Mouse (Mus musculus) CH12.LX (cell line): ENCODE measurements at regions not wholly inside any gene's neighbourhood (a gene's known extent, or its start where the extent isn't known, plus 50 kb on each side); places are given as distances from the start of the nearest gene placed in this dataset.
"Not testable (repeated sequence)": the region's sequence is repeated elsewhere in the genome, so short reads cannot be mapped to it uniquely, and the experiment has no call there.

Source experiments
- DNase-seq: peaks from one replicate; pipeline ENCODE4 v3.0.0-alpha.2; 2013; ENCODE audit errors: extremely low read depth
- H3K27ac ChIP-seq: 2 replicates; pipeline ENCODE4 v1.5.1; 2012; ENCODE audit warnings: low read depth, mild to moderate bottlenecking, control low read depth, moderate library complexity; ENCODE audit not compliant: insufficient read depth
- H3K27me3 ChIP-seq: replicated peaks from 2 replicates; pipeline ENCODE3; 2012; ENCODE audit warnings: inconsistent platforms
- H3K36me3 ChIP-seq, 2 experiments: replicated peaks in 1 of 2; 2 replicates each; pipeline versions ENCODE3 to v1.6.1; 2012; ENCODE audit warnings: inconsistent platforms in 1 of 2, low read length in 1 of 2, mild to moderate bottlenecking in 1 of 2, mixed read lengths in 1 of 2, moderate library complexity in 1 of 2; ENCODE audit not compliant: control insufficient read depth in 1 of 2, insufficient read depth in 1 of 2
- H3K4me1 ChIP-seq, 2 experiments: 2 replicates each; pipeline ENCODE4 v1.6.1; 2012; ENCODE audit warnings: inconsistent platforms in 1 of 2, moderate library complexity in 1 of 2; ENCODE audit not compliant: insufficient read depth in 2 of 2, control insufficient read depth in 1 of 2
- H3K4me2 ChIP-seq: 2 replicates; pipeline ENCODE4 v1.6.1; 2012; ENCODE audit warnings: low read depth, mild to moderate bottlenecking, control low read depth; ENCODE audit not compliant: poor library complexity, insufficient read depth, severe bottlenecking
- H3K4me3 ChIP-seq, 3 experiments: fragments of 150-350 bp in 1 of 3; sonication (generic) in 1 of 3; replicated peaks in 1 of 3; 2 replicates each; pipeline versions ENCODE3 to v1.5.1; 2011 to 2012; ENCODE audit warnings: low read depth in 2 of 3, low read length in 2 of 3, mild to moderate bottlenecking in 2 of 3, moderate library complexity in 2 of 3, control low read depth in 1 of 3, improper control_type of control experiment in 1 of 3, inconsistent platforms in 1 of 3, mixed read lengths in 1 of 3; ENCODE audit not compliant: poor library complexity in 1 of 3
- H3K79me2 ChIP-seq: replicated peaks from 2 replicates; pipeline ENCODE4 v1.6.1; 2012; ENCODE audit warnings: mild to moderate bottlenecking, moderate library complexity; ENCODE audit not compliant: control insufficient read depth, poor library complexity, insufficient read depth, severe bottlenecking; ENCODE audit errors: extremely low read depth
- H3K9ac ChIP-seq: 2 replicates; pipeline ENCODE4 v1.6.1; 2012; ENCODE audit warnings: low read depth, mild to moderate bottlenecking, control low read depth, moderate library complexity; ENCODE audit not compliant: insufficient read depth
- H3K9me3 ChIP-seq: replicated peaks from 2 replicates; pipeline ENCODE3; 2012; ENCODE audit warnings: low read length, inconsistent platforms, mixed read lengths
- BHLHE40 ChIP-seq: IDR thresholded peaks from 2 replicates; pipeline ENCODE4 v1.6.1; 2011; ENCODE audit warnings: mild to moderate bottlenecking, low read depth, low read length, improper control_type of control experiment
- ELF1 ChIP-seq: IDR thresholded peaks from 2 replicates; pipeline ENCODE4 v1.6.1; 2014; ENCODE audit warnings: low read depth, mild to moderate bottlenecking, inconsistent platforms, low read length, improper control_type of control experiment
- KAT2A ChIP-seq: IDR thresholded peaks from 2 replicates; pipeline ENCODE4 v1.6.1; 2012; ENCODE audit warnings: low read length, improper control_type of control experiment, inconsistent platforms; ENCODE audit not compliant: insufficient replicate concordance
- MAFK ChIP-seq: IDR thresholded peaks from 2 replicates; pipeline ENCODE4 v1.6.1; 2011; ENCODE audit warnings: low read length, improper control_type of control experiment; ENCODE audit not compliant: insufficient replicate concordance
- MAX ChIP-seq: IDR thresholded peaks from 2 replicates; pipeline ENCODE4 v1.6.1; 2011; ENCODE audit warnings: low read length, improper control_type of control experiment
- MXI1 ChIP-seq: IDR thresholded peaks from 2 replicates; pipeline ENCODE4 v1.6.1; 2011; ENCODE audit warnings: mild to moderate bottlenecking, low read depth, low read length, improper control_type of control experiment
- NELFE ChIP-seq: IDR thresholded peaks from 2 replicates; pipeline ENCODE4 v1.6.1; 2011; ENCODE audit warnings: low read depth, low read length, improper control_type of control experiment
- NRF1 ChIP-seq: IDR thresholded peaks from 2 replicates; pipeline ENCODE4 v1.6.1; 2014; ENCODE audit warnings: low read depth, mild to moderate bottlenecking, inconsistent platforms, low read length, improper control_type of control experiment, moderate library complexity
- PAX5 ChIP-seq: IDR thresholded peaks from 2 replicates; pipeline ENCODE4 v1.6.1; 2012; ENCODE audit warnings: low read length, inconsistent platforms, mixed read lengths
- POLR2A ChIP-seq: IDR thresholded peaks from 2 replicates; pipeline ENCODE4 v1.6.1; 2011; ENCODE audit warnings: low read depth, mild to moderate bottlenecking, improper control_type of control experiment, low read length
- RAD21 ChIP-seq: IDR thresholded peaks from 2 replicates; pipeline ENCODE4 v1.6.1; 2011; ENCODE audit warnings: low read depth, mild to moderate bottlenecking, low read length, improper control_type of control experiment, moderate library complexity
- TCF12 ChIP-seq: IDR thresholded peaks from 2 replicates; pipeline ENCODE4 v1.6.1; 2014; ENCODE audit warnings: low read depth, mild to moderate bottlenecking, inconsistent platforms, low read length, improper control_type of control experiment
- UBTF ChIP-seq: IDR thresholded peaks from 2 replicates; pipeline ENCODE4 v1.6.1; 2012; ENCODE audit warnings: low read depth, mild to moderate bottlenecking, inconsistent platforms, low read length, improper control_type of control experiment, moderate library complexity
- USF2 ChIP-seq: conservative IDR thresholded peaks from 2 replicates; pipeline ENCODE4 v1.6.1; 2011; ENCODE audit warnings: low read depth, low read length, improper control_type of control experiment
- ZC3H11A ChIP-seq: IDR thresholded peaks from 2 replicates; pipeline ENCODE4 v1.6.1; 2012; ENCODE audit warnings: low read depth, mild to moderate bottlenecking, inconsistent platforms, low read length, improper control_type of control experiment
- ZKSCAN1 ChIP-seq: IDR thresholded peaks from 2 replicates; pipeline ENCODE4 v1.6.1; 2012; ENCODE audit warnings: low read depth, inconsistent platforms, low read length, improper control_type of control experiment, borderline replicate concordance
- dilution Hi-C: fragments of 300-500 bp; cut with MboI; formaldehyde crosslinking; loops from 2 replicates; pipeline ENCODE4 v1.14.3; 2020; ENCODE audit warnings: low sequenced_read_pairs; ENCODE audit not compliant: extremely low pct_unique_long_range_greater_than_20kb, extremely low pct_ligation_motif_present
- in situ Hi-C: fragments of 300-500 bp; cut with MboI; formaldehyde crosslinking; loops from 3 replicates; pipeline ENCODE4 v1.14.3; 2019; ENCODE audit warnings: low sequenced_read_pairs, low pct_ligation_motif_present, low pct_unique_long_range_greater_than_20kb, mixed read lengths

GRCm38 (mm10) chr6:140209083-140209482, 167.8 kb upstream of the Plcz1 start:
- dilution Hi-C loops, result no loop called here

DNA sequence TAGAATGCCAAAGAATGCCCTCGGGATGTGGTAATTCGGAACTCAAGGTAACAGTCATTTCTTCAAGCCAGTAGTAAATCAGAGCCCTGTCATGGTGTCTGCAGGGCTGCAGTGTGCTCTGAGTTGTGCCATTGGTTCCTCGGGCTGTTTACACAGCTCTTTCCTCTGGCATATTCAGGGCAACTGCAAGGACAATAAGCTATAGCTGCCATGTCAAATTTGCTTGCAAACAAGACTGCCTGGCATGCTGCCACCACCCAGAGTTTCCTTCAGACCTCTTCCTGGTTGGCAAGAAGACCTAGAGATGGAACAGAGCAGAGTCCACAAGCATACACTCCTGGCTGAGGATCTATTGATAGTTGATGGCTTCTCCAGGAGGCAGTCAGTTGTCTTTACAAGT, 167.1 kb upstream of the Plcz1 start:
- Histone ChIP-seq H3K4me1 (no peaks in the 10 kb centered on the region), H3K36me3 (no peaks in the 10 kb centered on the region), H3K27me3 (no peaks in the 10 kb centered on the region), H3K4me2 (no peak overlapping the region), H3K79me2 (no peaks in the 10 kb centered on the region), H3K27ac (no peak overlapping the region), H3K4me3 (no peak overlapping the region), H3K9me3 (peaks cover 71% of the 10 kb centered on the region), H3K9ac (no peak overlapping the region)
- in situ Hi-C loops (no loop called here), dilution Hi-C loops (no loop called here)
- no peak for DNase-seq
- TF ChIP-seq TCF12 (no peak), ZC3H11A (no peak), USF2 (no peak), ZKSCAN1 (no peak), KAT2A (no peak), RAD21 (no peak), MXI1 (no peak), POLR2A (no peak), MAFK (no peak)

More at GRCm38 (mm10) chr6:140209083-140209482, 167.8 kb upstream of the Plcz1 start:
- TF ChIP-seq KAT2A, result no peak
- no peak for TF ChIP-seq USF2
- no peak for TF ChIP-seq NELFE
- no peak for TF ChIP-seq BHLHE40
- TF ChIP-seq ELF1, result no peak
- no peak for TF ChIP-seq ZC3H11A
- no peak for TF ChIP-seq ZKSCAN1
- no peak for TF ChIP-seq RAD21
- no peak for TF ChIP-seq PAX5
- no peak for TF ChIP-seq MAX
- TF ChIP-seq POLR2A, result no peak
- TF ChIP-seq NRF1, result no peak
- no peak for TF ChIP-seq UBTF
- no peaks in the 10 kb centered on the region for H3K27me3 ChIP-seq
- H3K36me3 ChIP-seq, result no peaks in the 10 kb centered on the region
- H3K4me1 ChIP-seq, result no peaks in the 10 kb centered on the region
- no peak overlapping the region for H3K4me3 ChIP-seq
- H3K9ac ChIP-seq, result no peak overlapping the region
- no peaks in the 10 kb centered on the region for H3K79me2 ChIP-seq
- no peak overlapping the region for H3K4me2 ChIP-seq
- H3K27ac ChIP-seq, result no peak overlapping the region
- no peak for DNase-seq
- peaks cover 67% of the 10 kb centered on the region for H3K9me3 ChIP-seq
- in situ Hi-C loops, result no loop called here

- H3K9ac ChIP-seq, dilution Hi-C loops, DNase-seq, H3K4me2 ChIP-seq, H3K4me3 ChIP-seq, in situ Hi-C loops, H3K27me3 ChIP-seq, H3K36me3 ChIP-seq, H3K4me1 ChIP-seq, H3K79me2 ChIP-seq, H3K27ac ChIP-seq: not testable (repeated sequence)
- H3K9me3 ChIP-seq, result peaks cover 71% of the 10 kb centered on the region
Measured at GRCm38 (mm10) chr6:140206676-140207075, 165.4 kb upstream of the Plcz1 start.
